Mouse (Mus musculus) cerebellum, adult 2 months (tissue): ENCODE results near the gene Ctdspl.

Experiments
- CTCF ChIP-seq: fragments of 200-500 bp; IDR thresholded peaks from 2 replicates; pipeline ENCODE4 v1.5.1; 2011; ENCODE audit warnings: low read depth, mild to moderate bottlenecking, control low read depth, low read length, moderate library complexity, borderline replicate concordance; ENCODE audit not compliant: insufficient read depth
- POLR2A ChIP-seq: fragments of 200-500 bp; IDR thresholded peaks from 2 replicates; pipeline ENCODE4 v1.6.1; 2011; ENCODE audit warnings: low read length, control low read depth, borderline replicate concordance; ENCODE audit not compliant: insufficient read depth

DNA sequence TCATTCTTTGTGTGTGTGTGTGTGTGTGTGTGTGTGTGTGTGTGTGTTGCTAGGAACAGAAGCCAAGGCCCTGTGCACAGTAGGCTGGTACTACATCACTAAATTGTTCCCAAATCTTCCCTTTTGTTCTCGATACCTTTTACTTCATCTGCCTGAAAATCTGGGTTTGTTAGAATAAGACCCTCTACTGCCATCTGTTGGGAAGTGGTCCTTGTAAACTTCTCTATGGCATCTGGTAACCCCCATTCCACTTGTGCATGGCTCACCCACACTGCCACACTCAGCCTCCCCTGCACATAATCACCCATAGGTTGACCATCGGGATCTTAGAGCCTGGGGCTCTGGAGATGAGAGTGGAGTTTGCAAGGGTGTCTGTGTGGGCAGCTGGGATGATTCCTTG, 31.2 kb upstream of the Ctdspl start:
- TF ChIP-seq CTCF (no peak), POLR2A (no peak)
